7 mouse cellular contexts compared by ENCODE assay signal in the genomic region with DNA sequence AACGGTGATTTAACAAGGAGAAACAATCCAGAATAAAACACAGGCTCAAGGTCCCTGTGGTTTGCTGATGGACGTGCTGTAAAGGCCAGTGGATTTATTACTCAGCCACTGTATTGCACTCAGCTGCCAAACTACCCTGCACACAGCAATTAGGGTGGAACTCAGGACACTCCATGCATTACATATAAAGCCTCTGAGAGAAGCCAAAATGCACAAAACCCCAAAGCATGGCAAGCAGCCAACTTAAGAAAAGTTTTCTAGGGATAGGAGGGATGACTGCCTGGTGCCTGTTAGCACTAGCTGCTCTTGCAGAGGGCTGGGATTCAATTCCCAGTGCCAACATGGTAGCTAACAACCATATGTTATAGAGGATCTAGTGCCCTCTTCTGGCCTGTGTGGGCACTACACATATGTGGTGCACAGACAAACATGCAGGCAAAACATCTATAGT. TPM values are rescaled to one million over a fixed set of nuclear protein-coding genes. Genes with fewer than 3 reads are reported as not detected.
DNase-seq lines count a peak whose midpoint lies in the region; ATAC-seq and TF ChIP-seq lines count a peak whose summit lies in the region.

No protein-coding gene starts in this region.

- no peak for ATAC-seq in liver, embryonic 14.5 days (ENCODE audit: insufficient read depth)

- no peak overlapping the region for H3K9ac ChIP-seq in liver, embryonic 14.5 days (replicated peaks)

- H3K4me1 ChIP-seq in liver, embryonic 14.5 days (replicated peaks; ENCODE audit: control insufficient read depth in 2 of 2, insufficient read depth in 2 of 2, low read length in 1 of 2): peaks cover 20 to 30% of the 10 kb centered on the region in 2 experiments

- H3K4me3 ChIP-seq in liver, embryonic 14.5 days (ENCODE audit: insufficient read depth in 1 of 2, low read depth in 2 of 2, low read length in 2 of 2): no peak overlapping the region

- H3K27me3 ChIP-seq in liver, embryonic 14.5 days (ENCODE audit: control insufficient read depth, insufficient read depth, low read length): no peaks in the 10 kb centered on the region

- peak; percentile 67 for TF ChIP-seq CTCF in liver, embryonic 14.5 days (IDR thresholded peaks at IDR 0.05; ENCODE audit: low read depth)

- 77% methylated on average over 2 of the region's 2 CpGs for whole genome bisulfite sequencing in liver, embryonic 14.5 days (ENCODE audit: insufficient replicate concordance)

- no peaks in the 10 kb centered on the region for H3K36me3 ChIP-seq in liver, embryonic 14.5 days (replicated peaks; ENCODE audit: control insufficient read depth, insufficient read depth, low read depth)

- H3K4me2 ChIP-seq in liver, embryonic 14.5 days (ENCODE audit: low read depth): no peak overlapping the region; the same call in 1 of the 2 replicates

- no peak overlapping the region for H3K27ac ChIP-seq in liver, embryonic 14.5 days

- DNase-seq in 3T3-L1 (ENCODE audit: low read depth, low spot score) (peak; percentile 76), A20 (ENCODE audit: low read depth, low spot score) (peak; percentile 49)
- peak; percentile 35 for DNase-seq in c-Kit-positive CD71-positive TER-119-positive erythroid progenitor cells, embryonic 14.5 days (ENCODE audit: low spot score)
- DNase-seq in liver, embryonic 14.5 days (ENCODE audit: low read depth in 3 of 3, low spot score in 3 of 3): no peak
- no peak for DNase-seq in embryo, embryonic 10 days (ENCODE audit: low spot score)
- DNase-seq in layer of hippocampus, adult 11-12 months (ENCODE audit: low spot score): no peak
- DNase-seq in cerebellum, adult 8-10 months: no peak

- no peaks in the 10 kb centered on the region; the same call in 1 of the 2 replicates for H3K9me3 ChIP-seq in liver, embryonic 14.5 days (ENCODE audit: control insufficient read depth, low read length)

- no peak for TF ChIP-seq EP300 in liver, embryonic 14.5 days (IDR thresholded peaks at IDR 0.05; ENCODE audit: low read depth)

RNA-seq across cellular contexts. Expression of gene Tom1l2, which starts 45.3 kb away (rescaled TPM):
- 4.9 and 5.0 TPM in 2 replicates for polyA plus RNA-seq in liver, embryonic 14.5 days (2012; rRNA removed)
- 2.4 and 3.1 TPM in 2 replicates for polyA plus RNA-seq in liver, embryonic 14.5 days (2014; fragmentation: Nextera tagmentation; extraction: Ambion mirVana)

RNA-seq across cellular contexts. Expression of gene Drc3, which starts 45.7 kb away (rescaled TPM):
- 0.34 and 0.39 TPM in 2 replicates for polyA plus RNA-seq in liver, embryonic 14.5 days (2012; rRNA removed)
- polyA plus RNA-seq in liver, embryonic 14.5 days (2014; fragmentation: Nextera tagmentation; extraction: Ambion mirVana): 0.14 and 0.20 TPM in 2 replicates

Comparison
In these comparisons a context has a peak if more than half of its experiments do, and no peak if none do; other contexts are left out.
1. DNase-seq: peak in 3T3-L1 (single experiment), A20 (single experiment) and c-Kit-positive CD71-positive TER-119-positive erythroid progenitor cells, embryonic 14.5 days (single experiment); none in liver, embryonic 14.5 days (0 of 3), embryo, embryonic 10 days (single experiment), layer of hippocampus, adult 11-12 months (single experiment) and cerebellum, adult 8-10 months (single experiment).